Mouse (Mus musculus): ENCODE measurements at regions not wholly inside any gene's neighbourhood (a gene's known extent, or its start where the extent isn't known, plus 50 kb on each side); places are given as distances from the start of the nearest gene placed in this dataset.

GRCm38 (mm10) chr9:103922356-103922755 is 80.0 kb upstream of the Nphp3 start:
- TF ChIP-seq CTCF (IDR thresholded peaks at IDR 0.05; ENCODE audit: low read depth, low read length) (no peak), POLR2A (IDR thresholded peaks at IDR 0.05; ENCODE audit: borderline replicate concordance, low read depth, low read length) (no peak)
